Mouse (Mus musculus) embryonic facial prominence, embryonic 13.5 days (tissue): ENCODE results near the gene Pnck. TPM values are rescaled to one million over a fixed set of nuclear protein-coding genes. Genes with fewer than 3 reads are reported as not detected.

Experiments used
- ATAC-seq: fragments of 200-750 bp; cut with Nextera tagmentation; 2 replicates; pipeline ENCODE4 v1.8.0; 2017; ENCODE audit warnings: low read depth; ENCODE audit not compliant: insufficient number of reproducible peaks, insufficient read depth, low FRiP score, low TSS enrichment
- H3K27ac ChIP-seq: fragments of 300-500 bp; sonication (generic); 2 replicates; pipeline ENCODE4 v1.5.1; 2015; ENCODE audit warnings: moderate library complexity, mild to moderate bottlenecking, inconsistent platforms
- H3K27me3 ChIP-seq: fragments of 300-500 bp; sonication (generic); 2 replicates; pipeline ENCODE4 v1.6.1; 2015; ENCODE audit warnings: mild to moderate bottlenecking, inconsistent platforms
- H3K36me3 ChIP-seq: fragments of 300-500 bp; sonication (generic); 2 replicates; pipeline ENCODE4 v1.6.1; 2015; ENCODE audit warnings: mild to moderate bottlenecking, inconsistent platforms
- H3K4me1 ChIP-seq: fragments of 300-500 bp; sonication (generic); 2 replicates; pipeline ENCODE4 v1.6.1; 2015; ENCODE audit warnings: inconsistent platforms
- H3K4me2 ChIP-seq: fragments of 300-500 bp; sonication (generic); 2 replicates; pipeline ENCODE4 v1.6.1; 2015; ENCODE audit warnings: moderate library complexity, mild to moderate bottlenecking, inconsistent platforms
- H3K4me3 ChIP-seq: fragments of 300-500 bp; sonication (generic); 2 replicates; pipeline ENCODE4 v1.5.1; 2015; ENCODE audit warnings: mild to moderate bottlenecking, inconsistent platforms
- H3K9ac ChIP-seq: fragments of 300-500 bp; sonication (generic); 2 replicates; pipeline ENCODE4 v1.6.1; 2015; ENCODE audit warnings: mild to moderate bottlenecking, inconsistent platforms
- H3K9me3 ChIP-seq: fragments of 300-500 bp; sonication (generic); 2 replicates; pipeline ENCODE4 v1.6.1; 2016; ENCODE audit warnings: inconsistent platforms
- WGBS: fragments of 180-500 bp; shearing (Covaris S2); methylation state at CpG from one replicate; pipeline ENCODE4 v1.1.7; 2015; ENCODE audit warnings: mixed read lengths; 5-methylcytosine and 5-hydroxymethylcytosine counted together
- polyA plus RNA-seq: library from polyadenylated mRNA; unstranded; fragments of >200 nt; fragmentation: Nextera tagmentation; extraction: Ambion mirVana; gene quantifications from 2 replicates; pipeline ENCODE4 v1.2.1, GENCODE M21; 2015

The Pnck gene
- polyA plus RNA-seq, 1 experiment from 2014 or later: 15.6 TPM

DNA sequence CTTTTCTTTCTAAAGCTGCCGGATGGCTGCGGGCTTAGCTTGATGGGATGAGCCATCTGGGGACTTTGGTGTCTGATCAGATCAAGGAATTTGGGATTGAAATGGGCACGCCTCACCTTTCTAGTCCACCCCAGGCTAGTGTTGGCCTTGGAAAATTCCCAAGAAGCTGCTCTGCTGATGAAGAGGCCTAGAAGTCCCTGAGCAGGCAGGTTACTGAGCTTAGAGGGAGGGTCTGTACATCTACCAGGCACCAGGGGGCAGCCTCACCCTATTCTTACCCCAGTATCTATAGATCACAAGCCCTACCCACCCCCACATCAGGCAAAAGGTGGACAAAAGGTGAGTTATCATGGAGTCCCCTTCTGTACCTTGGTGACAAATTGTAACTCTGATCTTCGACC lies 12.1 kb upstream of the Pnck start:
- H3K36me3 ChIP-seq: peaks cover 4% of the 10 kb centered on the region
- no peak overlapping the region for H3K4me3 ChIP-seq
- no peak overlapping the region for H3K9ac ChIP-seq
- H3K4me2 ChIP-seq: peak overlapping the region; percentile 70; the same call in 1 of the 2 replicates
- 62% methylated on average over 4 of the region's 4 CpGs for WGBS
- ATAC-seq: 0 out of 2 replicates have a peak, but pooled peaks have one; percentile 26
- peaks cover 16% of the 10 kb centered on the region for H3K4me1 ChIP-seq
- H3K9me3 ChIP-seq: no peaks in the 10 kb centered on the region
- H3K27me3 ChIP-seq: no peaks in the 10 kb centered on the region; the same call in 1 of the 2 replicates
- no peak overlapping the region for H3K27ac ChIP-seq

DNA sequence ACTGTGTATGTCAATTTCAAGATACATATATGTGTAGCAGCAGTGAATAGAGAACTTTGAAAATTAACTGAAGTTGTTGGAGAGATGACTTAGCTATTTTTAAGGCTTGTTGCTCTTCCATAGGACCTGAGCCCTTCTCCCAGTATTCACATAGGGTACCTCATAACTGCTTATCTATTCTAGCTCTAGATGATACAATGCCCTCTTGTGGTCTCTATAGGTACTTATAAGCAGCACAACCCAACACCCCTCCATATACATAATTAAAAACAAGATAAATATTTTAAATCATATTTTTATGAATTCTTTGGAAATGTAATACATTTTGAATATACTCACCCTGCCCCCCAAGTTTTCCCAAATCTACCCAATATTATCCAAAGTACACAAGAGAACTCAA lies 3.2 kb upstream of the Pnck start:
- Histone ChIP-seq H3K9me3 (no peaks in the 10 kb centered on the region), H3K4me3 (no peak overlapping the region), H3K4me1 (no peaks in the 10 kb centered on the region), H3K4me2 (no peak overlapping the region), H3K27me3 (peaks cover 3% of the 10 kb centered on the region; the same call in 1 of the 2 replicates), H3K9ac (no peak overlapping the region), H3K36me3 (no peaks in the 10 kb centered on the region), H3K27ac (no peak overlapping the region)
- no peak for ATAC-seq

DNA sequence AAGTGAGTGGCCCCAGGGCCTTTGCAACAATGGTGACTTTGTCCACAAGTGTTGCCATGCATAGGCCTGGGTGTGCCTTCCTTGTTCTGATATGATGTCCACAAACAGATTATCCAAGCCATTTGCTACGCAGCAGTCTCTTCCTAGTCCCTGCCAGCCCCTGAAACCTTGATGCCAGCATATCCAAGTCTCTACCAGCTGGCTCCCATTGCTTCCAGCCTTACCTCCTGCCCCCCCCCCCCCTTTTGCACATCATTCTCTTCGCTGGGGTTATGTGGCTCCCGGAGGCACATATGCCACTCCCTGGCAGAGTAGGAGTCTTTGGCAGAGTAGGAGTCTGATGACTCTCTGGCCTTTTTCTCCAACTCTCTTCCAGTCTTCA lies 358 bp upstream of the Pnck start:
- Histone ChIP-seq H3K9me3 (no peaks in the 10 kb centered on the region), H3K36me3 (no peaks in the 10 kb centered on the region), H3K27ac (no peak overlapping the region), H3K4me3 (peak overlapping the region; percentile 52), H3K4me2 (peak overlapping the region; percentile 74), H3K9ac (peak overlapping the region; percentile 62), H3K27me3 (peaks cover 3% of the 10 kb centered on the region), H3K4me1 (no peaks in the 10 kb centered on the region)
- 68% methylated on average over 3 of the region's 3 CpGs for WGBS
- ATAC-seq: no peak

DNA sequence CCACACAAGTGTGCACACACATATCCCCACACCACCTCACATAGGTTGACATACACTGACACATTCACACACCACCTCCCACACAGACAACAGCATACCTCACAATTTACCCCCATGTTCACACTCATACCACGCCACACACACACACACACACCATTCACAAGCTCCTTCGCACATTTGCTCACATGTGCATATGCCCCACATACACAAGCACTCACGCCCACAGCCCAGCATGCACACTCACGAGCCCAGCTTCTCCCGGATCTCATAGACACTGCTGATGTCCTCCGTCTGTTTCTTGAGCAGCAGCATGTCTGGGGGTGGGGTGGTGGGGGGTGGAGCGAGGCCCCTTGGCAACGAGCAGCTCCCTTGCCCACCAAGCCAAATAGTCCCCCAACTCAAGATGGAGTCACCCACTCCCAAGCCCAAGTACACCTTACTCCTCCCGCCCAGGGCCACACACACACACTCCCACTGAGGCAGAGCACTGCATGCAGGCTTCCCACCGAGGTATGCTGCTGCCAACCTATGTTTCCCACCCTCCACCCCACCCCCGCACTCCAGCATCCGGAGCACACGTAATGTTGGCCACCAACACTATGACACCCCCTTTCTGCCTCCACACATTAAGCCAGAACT lies 862 bp downstream of the Pnck start:
- Histone ChIP-seq H3K27ac (no peak overlapping the region), H3K4me3 (peak overlapping the region; percentile 52), H3K36me3 (no peaks in the 10 kb centered on the region), H3K4me2 (peak overlapping the region; percentile 74), H3K27me3 (peaks cover 3% of the 10 kb centered on the region), H3K4me1 (no peaks in the 10 kb centered on the region), H3K9ac (no peak overlapping the region; the same call in 1 of the 2 replicates), H3K9me3 (no peaks in the 10 kb centered on the region)
- WGBS: 61% methylated on average over 13 of the region's 13 CpGs
- 0 out of 2 replicates have a peak, but pooled peaks have one; percentile 22 for ATAC-seq

DNA sequence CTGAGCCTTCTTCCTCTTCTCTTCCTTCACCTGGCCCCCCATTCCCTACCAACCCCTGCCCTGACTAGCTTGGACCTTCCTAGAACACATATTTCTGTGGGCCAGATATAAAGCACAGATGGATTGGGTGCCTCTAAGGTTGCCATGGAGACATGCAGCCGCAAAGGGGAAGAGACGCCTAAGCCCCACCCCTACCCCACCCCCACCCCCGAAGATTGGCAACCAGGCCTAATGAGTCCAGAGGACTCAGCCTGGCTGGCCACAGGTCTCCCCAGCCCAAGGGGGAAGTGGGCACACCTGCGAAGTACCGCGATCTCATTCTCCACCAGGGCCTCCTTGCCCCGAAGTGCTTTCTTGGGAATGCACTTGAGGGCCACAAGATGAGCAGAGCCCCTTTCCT lies 1.5 kb downstream of the Pnck start:
- no peak for ATAC-seq
- Histone ChIP-seq H3K4me2 (no peak overlapping the region; the same call in 1 of the 2 replicates), H3K4me1 (no peaks in the 10 kb centered on the region), H3K27me3 (peaks cover 3% of the 10 kb centered on the region), H3K27ac (no peak overlapping the region), H3K4me3 (no peak overlapping the region), H3K36me3 (no peaks in the 10 kb centered on the region), H3K9ac (no peak overlapping the region), H3K9me3 (no peaks in the 10 kb centered on the region)
- 45% methylated on average over 7 of the region's 7 CpGs for WGBS

DNA sequence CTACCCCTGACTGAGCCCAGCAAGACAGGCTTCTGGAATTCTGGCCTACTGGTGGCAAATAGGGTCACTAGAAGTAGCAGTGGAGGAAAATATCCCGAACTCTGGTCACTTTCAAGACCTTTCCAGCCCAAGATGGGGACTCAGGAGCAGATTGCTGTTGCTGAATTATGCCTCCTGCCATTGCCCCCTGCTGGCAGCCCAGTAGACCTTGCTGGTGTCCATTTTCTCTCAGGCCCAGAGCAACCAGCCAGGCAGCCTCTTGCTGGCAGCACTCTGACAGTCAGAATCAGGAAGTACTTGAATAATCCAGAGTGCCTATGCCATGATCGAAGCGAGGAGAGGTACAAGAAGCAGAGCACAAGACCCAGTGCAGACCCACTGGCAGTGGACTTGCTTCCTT lies 4.4 kb downstream of the Pnck start:
- no peak overlapping the region for H3K4me3 ChIP-seq
- H3K4me2 ChIP-seq: no peak overlapping the region
- 74% methylated on average over 3 of the region's 3 CpGs for WGBS
- no peak overlapping the region for H3K9ac ChIP-seq
- no peaks in the 10 kb centered on the region for H3K9me3 ChIP-seq
- H3K36me3 ChIP-seq: no peaks in the 10 kb centered on the region
- no peaks in the 10 kb centered on the region for H3K4me1 ChIP-seq
- no peaks in the 10 kb centered on the region; the same call in none of the 2 replicates for H3K27me3 ChIP-seq
- H3K27ac ChIP-seq: no peak overlapping the region
- no peak for ATAC-seq

DNA sequence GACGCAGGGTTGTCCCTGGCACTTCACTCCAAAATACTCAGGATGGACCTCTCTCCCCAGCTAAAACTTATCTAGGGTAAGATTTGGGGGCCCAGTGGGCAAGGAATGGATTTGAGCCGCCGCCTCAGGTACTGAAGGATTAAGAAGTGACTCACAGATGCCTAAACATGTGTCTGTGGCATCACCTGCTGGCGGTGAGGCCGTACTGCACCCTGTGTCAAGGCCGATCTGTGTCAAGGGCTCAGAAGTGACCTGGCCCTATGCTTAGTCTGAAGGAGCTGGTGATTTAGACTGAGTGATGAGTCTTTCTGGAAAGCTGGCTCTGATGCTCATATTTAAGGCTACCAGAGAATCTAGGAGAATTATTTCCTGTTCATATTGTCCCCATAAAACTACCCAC lies 5.7 kb downstream of the Pnck start:
- no peak for ATAC-seq

DNA sequence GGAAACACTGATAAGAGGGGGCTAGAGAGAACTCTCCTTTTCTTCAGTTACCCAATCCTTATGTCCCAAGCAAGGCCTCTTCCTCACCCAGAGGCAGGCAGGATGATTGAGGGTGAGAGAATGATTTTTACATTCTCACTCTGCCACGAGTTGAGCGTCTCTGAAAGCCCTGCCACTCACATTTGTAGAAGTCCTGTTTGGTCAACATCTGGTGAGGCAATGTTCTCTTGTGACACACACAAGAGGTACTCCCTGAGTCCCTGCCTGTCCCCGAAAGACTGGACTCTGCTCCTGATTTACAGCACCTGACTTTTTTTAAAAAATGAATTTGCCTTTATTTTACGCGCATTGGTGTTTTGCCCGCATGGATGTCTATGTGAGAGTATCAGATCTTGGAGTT lies 6.5 kb downstream of the Pnck start:
- Histone ChIP-seq H3K27me3 (no peaks in the 10 kb centered on the region; the same call in 1 of the 2 replicates), H3K4me2 (no peak overlapping the region), H3K4me1 (no peaks in the 10 kb centered on the region), H3K27ac (no peak overlapping the region), H3K36me3 (no peaks in the 10 kb centered on the region), H3K4me3 (no peak overlapping the region), H3K9me3 (no peaks in the 10 kb centered on the region), H3K9ac (no peak overlapping the region)
- ATAC-seq: no peak
- 80% methylated on average over 6 of the region's 6 CpGs for WGBS

More for the DNA sequence above, 5.7 kb downstream of the Pnck start:
- Histone ChIP-seq H3K4me1 (no peaks in the 10 kb centered on the region), H3K9me3 (no peaks in the 10 kb centered on the region), H3K27ac (no peak overlapping the region), H3K4me2 (no peak overlapping the region), H3K9ac (no peak overlapping the region), H3K27me3 (no peaks in the 10 kb centered on the region; the same call in 1 of the 2 replicates), H3K36me3 (no peaks in the 10 kb centered on the region), H3K4me3 (no peak overlapping the region)
- 20% methylated on average over 6 of the region's 6 CpGs for WGBS

DNA sequence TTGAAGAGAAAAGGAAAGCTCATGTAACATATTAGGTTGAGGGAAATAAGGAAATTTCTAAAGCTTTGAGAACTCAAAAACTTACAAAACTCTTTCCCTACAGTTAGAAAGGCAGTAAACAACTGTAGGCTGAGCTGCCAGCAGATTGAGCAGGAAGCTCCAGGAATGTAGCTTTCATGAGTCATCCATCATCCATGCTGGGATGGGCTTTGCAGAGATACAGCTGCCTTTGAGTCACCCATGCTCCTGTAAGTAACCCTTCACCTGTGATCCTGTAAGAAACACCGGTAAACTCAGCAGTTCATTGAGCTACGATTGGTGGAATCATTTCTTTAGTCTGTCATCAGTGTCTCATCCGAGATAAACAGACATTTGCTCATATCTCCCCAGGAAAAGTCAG lies 9.0 kb downstream of the Pnck start:
- Histone ChIP-seq H3K9me3 (no peaks in the 10 kb centered on the region), H3K4me1 (no peaks in the 10 kb centered on the region), H3K4me3 (no peak overlapping the region), H3K36me3 (no peaks in the 10 kb centered on the region), H3K27me3 (no peaks in the 10 kb centered on the region), H3K4me2 (no peak overlapping the region), H3K27ac (no peak overlapping the region), H3K9ac (no peak overlapping the region)
- 76% methylated on average over 3 of the region's 3 CpGs for WGBS
- ATAC-seq: no peak

DNA sequence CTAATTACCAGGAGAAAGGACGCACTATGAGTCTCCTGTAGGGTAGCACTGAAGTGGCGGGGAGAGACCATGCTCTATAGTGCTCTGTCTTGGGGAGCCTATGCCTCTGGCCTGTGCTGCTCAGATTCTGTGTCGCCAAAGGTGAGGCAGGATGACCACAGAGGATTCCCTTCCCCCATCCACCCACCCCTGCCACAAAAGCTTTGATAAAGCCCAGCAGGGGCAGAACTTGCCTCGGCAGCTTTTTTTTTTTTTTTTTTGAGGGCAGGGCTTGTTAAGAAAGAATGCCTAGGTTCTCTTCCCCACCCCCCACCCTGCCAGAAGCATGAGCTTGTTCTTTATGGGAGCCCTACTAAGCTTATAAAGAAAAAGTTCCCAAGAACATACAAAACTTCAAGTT lies 14.8 kb downstream of the Pnck start:
- 39% methylated on average over 4 of the region's 4 CpGs for WGBS
- H3K4me2 ChIP-seq: no peak overlapping the region
- H3K36me3 ChIP-seq: no peaks in the 10 kb centered on the region

DNA sequence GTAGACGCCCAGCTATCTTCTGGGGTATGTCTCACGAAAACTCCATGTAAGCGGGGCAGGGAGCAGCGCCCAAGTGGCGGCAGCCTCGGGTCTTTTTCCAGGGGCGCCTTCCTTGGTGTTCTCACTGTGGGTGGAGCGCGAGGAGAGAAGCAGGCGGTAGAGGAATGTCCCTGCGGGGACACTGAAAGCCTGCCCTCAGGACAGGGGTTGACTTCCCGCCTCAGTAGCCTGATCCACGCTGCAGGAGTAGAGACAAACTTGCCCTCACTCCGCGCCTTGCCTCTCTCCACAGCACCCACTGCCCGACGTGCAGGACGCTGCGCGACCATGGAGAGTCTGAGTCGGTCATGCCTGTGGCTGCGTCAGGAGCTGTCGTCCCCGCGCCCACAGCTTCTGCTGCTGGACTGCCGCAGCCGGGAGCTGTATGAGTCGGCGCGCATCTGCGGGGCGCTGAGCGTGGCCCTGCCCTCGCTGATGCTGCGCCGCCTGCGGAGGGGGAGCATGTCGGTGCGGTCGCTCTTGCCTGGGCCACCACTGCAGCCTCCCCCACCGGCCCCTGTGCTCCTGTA lies 19.9 kb downstream of the Pnck start:
- ATAC-seq: no peak
- Histone ChIP-seq H3K27me3 (peaks cover 55% of the 10 kb centered on the region), H3K9ac (peak overlapping the region; percentile 64)

More for the DNA sequence above, 14.8 kb downstream of the Pnck start:
- H3K27me3 ChIP-seq: peaks cover 10% of the 10 kb centered on the region
- H3K4me1 ChIP-seq: no peaks in the 10 kb centered on the region
- ATAC-seq: no peak
- H3K4me3 ChIP-seq: no peak overlapping the region
- H3K27ac ChIP-seq: no peak overlapping the region
- H3K9me3 ChIP-seq: no peaks in the 10 kb centered on the region
- no peak overlapping the region for H3K9ac ChIP-seq

DNA sequence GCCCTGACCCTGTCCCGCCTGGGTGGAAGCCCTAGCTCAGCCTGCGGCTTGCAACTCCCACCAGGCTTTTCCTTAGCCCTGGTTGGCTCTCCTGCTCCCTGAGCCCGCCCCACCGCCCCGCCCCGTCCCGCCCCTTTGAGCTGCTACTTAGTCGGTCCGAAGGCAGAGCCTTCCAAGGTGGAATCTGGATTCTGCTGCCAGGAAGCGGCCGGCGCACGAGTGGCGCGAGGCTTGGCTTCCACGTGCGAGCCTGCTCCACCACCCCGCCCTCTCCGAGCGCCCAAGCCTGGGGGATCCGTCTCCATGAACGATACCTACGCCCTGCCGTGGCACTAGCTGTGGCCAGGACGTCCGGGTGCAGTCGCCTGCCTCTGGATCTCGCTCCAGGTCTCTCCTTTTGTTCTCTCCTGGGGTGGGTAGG lies 20.7 kb downstream of the Pnck start, which contains the start of gene Dusp9:
TSS of gene Dusp9 (plus strand) at position 165 of the 421 bp plus-strand sequence.
- WGBS: 21% methylated on average over 28 of the region's 28 CpGs
- peaks cover 6% of the 10 kb centered on the region; the same call in 1 of the 2 replicates for H3K4me1 ChIP-seq
- H3K9ac ChIP-seq: peak within 1 kb of the TSS; percentile 64
- H3K36me3 ChIP-seq: no peaks in the 10 kb centered on the region
- peak; percentile 48; the same call in 1 of the 2 replicates for ATAC-seq
- no peaks in the 10 kb centered on the region for H3K9me3 ChIP-seq
- no peak within 1 kb of the TSS for H3K27ac ChIP-seq
- H3K27me3 ChIP-seq: peaks cover 62% of the 10 kb centered on the region
- H3K4me3 ChIP-seq: peak within 1 kb of the TSS; percentile 43
- peak within 1 kb of the TSS; percentile 62 for H3K4me2 ChIP-seq

More for the DNA sequence above, 19.9 kb downstream of the Pnck start:
- Histone ChIP-seq H3K4me2 (peak overlapping the region; percentile 62), H3K36me3 (no peaks in the 10 kb centered on the region), H3K4me1 (peaks cover 6% of the 10 kb centered on the region; the same call in 1 of the 2 replicates), H3K9me3 (no peaks in the 10 kb centered on the region), H3K27ac (no peak overlapping the region), H3K4me3 (peak overlapping the region; percentile 43)
- 16% methylated on average over 41 of the region's 41 CpGs for WGBS
